Mouse (Mus musculus): Measurements from ENCODE around the gene Dynlrb1.

GRCm38 (mm10) chr2:155283793-155284192 lies 47.5 kb downstream of the Dynlrb1 start:
- no peak for TF ChIP-seq POLR2A (IDR thresholded peaks at IDR 0.05; ENCODE audit: borderline replicate concordance, control insufficient read depth, low read depth, low read length)
- no peak for TF ChIP-seq CTCF (IDR thresholded peaks at IDR 0.05; ENCODE audit: control insufficient read depth, insufficient read depth, low read length)

Measured in bone marrow, adult 2 months (tissue).